Mouse (Mus musculus) hematopoietic stem cell, adult 5-6 weeks (primary cell): ENCODE results near the gene Dock7. TPM values are rescaled to one million over a fixed set of nuclear protein-coding genes. Genes with fewer than 3 reads are reported as not detected.
A peak's percentile ranks its signal among the peaks of the same experiment; 100 is the strongest.

Experiments
- ATAC-seq, 2 experiments: fragments of 125-278 bp in 1 of 2; replicated peaks in 1 of 2; 2 replicates each; pipeline ENCODE4 v1.8.0; 2016 to 2017; ENCODE audit warnings: inconsistent platforms in 2 of 2, mild to moderate bottlenecking in 2 of 2, moderate number of reproducible peaks in 2 of 2, low read depth in 1 of 2, moderate TSS enrichment in 1 of 2; ENCODE audit not compliant: low FRiP score in 2 of 2, poor library complexity in 2 of 2, severe bottlenecking in 2 of 2, insufficient read depth in 1 of 2, low TSS enrichment in 1 of 2
- total RNA-seq: library from RNA; stranded (forward); fragments of 172-1452, 232-1000 nt; gene quantifications from 2 replicates; pipeline ENCODE4 v1.2.3, GENCODE M21; 2017

The Dock7 gene
- total RNA-seq, 1 experiment from 2014 or later = 72.2 TPM

- ATAC-seq = no peak
These were observed 12.0 kb upstream of the Dock7 start for GRCm38 (mm10) chr4:99132686-99133085.

- ATAC-seq = peak; percentile 48 to 59; a peak in 3 of 4 replicates
These were observed 10.5 kb upstream of the Dock7 start for GRCm38 (mm10) chr4:99131227-99131653.

GRCm38 (mm10) chr4:99123546-99123945, 2.8 kb upstream of the Dock7 start:
- no peak for ATAC-seq

GRCm38 (mm10) chr4:99122786-99123185, 2.1 kb upstream of the Dock7 start:
- no peak for ATAC-seq

GRCm38 (mm10) chr4:99122047-99122446, 1.3 kb upstream of the Dock7 start:
- ATAC-seq = no peak

GRCm38 (mm10) chr4:99121123-99121755, 524 bp upstream of the Dock7 start:
- ATAC-seq = 0 out of 4 replicates have a peak, but pooled peaks of 1 of the 2 experiments have one; percentile 3

- ATAC-seq = no peak
These were observed 1.7 kb downstream of the Dock7 start for GRCm38 (mm10) chr4:99119051-99119450.

- ATAC-seq = 0 out of 4 replicates have a peak, but pooled peaks of 1 of the 2 experiments have one; percentile 28
These were observed 4.9 kb downstream of the Dock7 start for GRCm38 (mm10) chr4:99115797-99116196.

GRCm38 (mm10) chr4:99111670-99112069, 9.0 kb downstream of the Dock7 start:
- peak; percentile 46 to 52 for ATAC-seq

- ATAC-seq = no peak
These were observed 11.9 kb downstream of the Dock7 start for GRCm38 (mm10) chr4:99108817-99109216.

GRCm38 (mm10) chr4:99102846-99103245, 17.9 kb downstream of the Dock7 start:
- ATAC-seq = no peak

GRCm38 (mm10) chr4:99100724-99101123, 20.0 kb downstream of the Dock7 start:
- ATAC-seq = peak; percentile 86 to 89

GRCm38 (mm10) chr4:99091777-99092176, 28.9 kb downstream of the Dock7 start:
- ATAC-seq = no peak

GRCm38 (mm10) chr4:99091151-99091701, 29.5 kb downstream of the Dock7 start:
- ATAC-seq = no peak

GRCm38 (mm10) chr4:99087760-99088485, 32.8 kb downstream of the Dock7 start:
- ATAC-seq = no peak

GRCm38 (mm10) chr4:99083862-99084261, 36.9 kb downstream of the Dock7 start:
- ATAC-seq = no peak

- ATAC-seq = no peak
These were observed 39.5 kb downstream of the Dock7 start for GRCm38 (mm10) chr4:99081169-99081568.

- ATAC-seq = no peak
These were observed 42.7 kb downstream of the Dock7 start for GRCm38 (mm10) chr4:99078005-99078404.
